Mouse (Mus musculus): ENCODE measurements around the gene Zfp637. TPM values are rescaled to one million over a fixed set of nuclear protein-coding genes. Genes with fewer than 3 reads are reported as not detected.
"Not testable (repeated sequence)": the region's sequence is repeated elsewhere in the genome, so short reads cannot be mapped to it uniquely, and the experiment has no call there.

The Zfp637 gene
- total and polyA plus RNA-seq, 2 experiments, result 14.1 to 16.4 TPM

DNA sequence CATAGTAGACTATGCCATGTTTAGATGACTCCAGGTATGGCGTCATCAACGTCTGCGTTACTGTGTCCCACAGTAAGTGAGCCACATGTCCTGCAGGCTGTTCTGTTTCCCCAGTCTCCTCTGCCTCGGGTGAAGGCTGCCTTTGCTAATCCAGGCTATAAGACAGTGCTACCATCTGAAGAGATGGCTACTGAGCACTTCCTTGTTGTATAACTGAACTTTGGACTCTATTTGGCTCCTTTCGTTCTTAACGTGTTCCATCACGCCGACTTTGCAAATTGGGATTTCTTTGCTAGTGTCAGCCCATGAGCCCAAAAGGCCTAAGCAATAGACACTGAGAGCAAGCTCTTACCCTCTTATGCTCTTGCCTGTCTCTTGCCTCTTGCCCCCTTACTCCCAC lies 27.2 kb downstream of the Zfp637 start:
- Histone ChIP-seq H3K27me3 (ENCODE audit: control insufficient read depth, insufficient read depth, low read length) (no peaks in the 10 kb centered on the region), H3K4me1 (ENCODE audit: control insufficient read depth, insufficient read depth, low read length) (0 out of 2 replicates have a peak, but pooled peaks cover 2% of the 10 kb centered on the region), H3K9ac (ENCODE audit: low read depth, low read length) (no peak overlapping the region), H3K79me2 (ENCODE audit: control insufficient read depth, insufficient read depth, low read length) (no peaks in the 10 kb centered on the region), H3K36me3 (ENCODE audit: control insufficient read depth, insufficient read depth, low read length) (no peaks in the 10 kb centered on the region), H3K27ac (replicated peaks; ENCODE audit: insufficient read depth, low read depth, low read length) (no peak overlapping the region), H3K4me3 (ENCODE audit: insufficient read depth, low read depth, low read length) (no peak overlapping the region)
- TF ChIP-seq POLR2A (IDR thresholded peaks at IDR 0.05; ENCODE audit: extremely low read depth, insufficient read depth, low read length), result no peak
- no peak for TF ChIP-seq CTCF (IDR thresholded peaks at IDR 0.05; ENCODE audit: low read depth, low read length)
- WGBS, result 86% methylated on average over 8 of the region's 8 CpGs
- DNase-seq (ENCODE audit: extremely low read depth, low read depth, low spot score), result no peak

DNA sequence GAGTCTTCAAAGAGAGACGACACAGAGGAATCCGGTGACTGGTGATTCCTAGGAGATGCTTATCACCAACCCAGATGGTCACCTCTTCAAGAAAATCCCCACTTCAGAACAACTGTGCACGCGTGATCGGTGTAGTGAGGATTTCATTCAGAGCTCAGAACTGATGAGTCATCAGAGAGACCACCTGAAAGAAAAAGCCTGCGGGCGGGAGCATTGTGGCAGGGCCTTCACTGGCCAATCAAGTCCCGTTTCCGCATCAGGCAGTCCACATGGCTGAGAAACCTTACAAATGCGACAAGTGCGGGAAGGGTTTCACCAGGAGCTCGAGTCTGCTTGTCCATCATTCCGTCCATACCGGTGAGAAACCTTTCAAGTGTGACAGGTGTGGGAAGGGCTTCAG lies 30.1 kb downstream of the Zfp637 start:
- Histone ChIP-seq H3K9ac (ENCODE audit: low read depth, low read length) (no peak overlapping the region), H3K27ac (replicated peaks; ENCODE audit: insufficient read depth, low read depth, low read length) (no peak overlapping the region), H3K27me3 (ENCODE audit: control insufficient read depth, insufficient read depth, low read length) (no peaks in the 10 kb centered on the region), H3K4me3 (ENCODE audit: insufficient read depth, low read depth, low read length) (no peak overlapping the region), H3K79me2 (ENCODE audit: control insufficient read depth, insufficient read depth, low read length) (no peaks in the 10 kb centered on the region), H3K4me1 (ENCODE audit: control insufficient read depth, insufficient read depth, low read length) (no peaks in the 10 kb centered on the region), H3K36me3 (ENCODE audit: control insufficient read depth, insufficient read depth, low read length) (no peaks in the 10 kb centered on the region)
- WGBS, result 71% methylated on average over 14 of the region's 14 CpGs
- no peak for TF ChIP-seq POLR2A (IDR thresholded peaks at IDR 0.05; ENCODE audit: extremely low read depth, insufficient read depth, low read length)
- TF ChIP-seq CTCF (IDR thresholded peaks at IDR 0.05; ENCODE audit: low read depth, low read length), result no peak
- no peak for DNase-seq (ENCODE audit: extremely low read depth, low read depth, low spot score)

DNA sequence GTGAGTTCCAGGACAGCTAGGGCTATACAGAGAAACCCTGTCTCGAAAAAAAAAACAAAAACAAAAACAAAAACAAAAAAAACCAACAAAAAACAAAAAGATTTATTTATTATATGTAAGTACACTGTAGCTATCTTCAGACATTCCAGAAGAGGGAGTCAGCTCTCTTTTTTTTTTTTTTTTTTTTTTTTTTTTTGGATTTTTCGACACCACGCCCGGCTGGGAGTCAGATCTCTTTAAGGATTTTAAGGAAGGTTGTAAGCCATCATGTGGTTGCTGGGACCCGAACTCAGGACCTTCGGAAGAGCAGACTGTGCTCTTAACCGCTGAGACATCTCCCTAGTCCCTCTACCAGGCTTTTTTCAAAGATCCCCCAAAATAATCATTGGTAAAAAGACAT lies 32.5 kb downstream of the Zfp637 start:
- not testable (repeated sequence) for H3K79me2 ChIP-seq (ENCODE audit: control insufficient read depth, insufficient read depth, low read length); H3K27ac ChIP-seq (replicated peaks; ENCODE audit: insufficient read depth, low read depth, low read length); H3K27me3 ChIP-seq (ENCODE audit: control insufficient read depth, insufficient read depth, low read length); DNase-seq (ENCODE audit: extremely low read depth, low read depth, low spot score); H3K4me1 ChIP-seq (ENCODE audit: control insufficient read depth, insufficient read depth, low read length); H3K36me3 ChIP-seq (ENCODE audit: control insufficient read depth, insufficient read depth, low read length); H3K4me3 ChIP-seq (ENCODE audit: insufficient read depth, low read depth, low read length); H3K9ac ChIP-seq (ENCODE audit: low read depth, low read length)
- WGBS, result 83% methylated on average over 7 of the region's 7 CpGs

DNA sequence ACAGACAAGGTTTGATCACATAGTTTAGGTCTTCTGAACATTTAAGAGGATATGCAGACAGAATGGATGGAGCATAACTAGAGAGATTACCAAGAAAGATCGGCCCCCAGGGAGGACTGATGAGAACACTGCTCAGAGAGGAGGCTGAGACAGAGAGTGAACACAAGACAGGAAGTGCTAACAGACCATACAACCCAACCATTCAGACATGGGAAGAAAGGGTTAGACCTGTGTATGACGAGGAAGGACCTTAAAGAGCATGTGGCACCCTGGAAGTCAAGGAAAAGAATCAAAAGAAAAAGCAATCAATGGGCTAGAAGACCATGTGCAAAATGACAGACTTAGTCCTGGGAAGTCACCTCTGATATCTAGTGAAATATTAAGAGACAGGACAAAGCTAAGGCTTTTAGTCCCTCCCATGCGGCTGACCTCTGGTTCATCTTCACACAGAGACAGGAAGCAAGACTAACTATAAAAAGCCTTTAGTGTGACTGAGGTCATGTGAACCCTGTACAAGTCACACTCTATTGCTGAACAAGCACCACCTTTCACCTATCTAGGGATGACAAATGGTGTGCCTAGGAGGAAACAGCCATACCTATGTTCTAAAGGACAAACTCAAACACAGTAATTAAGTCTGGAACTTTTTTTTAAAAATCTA lies 33.8 kb downstream of the Zfp637 start:
- WGBS, result 64% methylated on average over 3 of the region's 3 CpGs
- peak; percentile 38 for DNase-seq (ENCODE audit: extremely low read depth, low read depth, low spot score)

DNA sequence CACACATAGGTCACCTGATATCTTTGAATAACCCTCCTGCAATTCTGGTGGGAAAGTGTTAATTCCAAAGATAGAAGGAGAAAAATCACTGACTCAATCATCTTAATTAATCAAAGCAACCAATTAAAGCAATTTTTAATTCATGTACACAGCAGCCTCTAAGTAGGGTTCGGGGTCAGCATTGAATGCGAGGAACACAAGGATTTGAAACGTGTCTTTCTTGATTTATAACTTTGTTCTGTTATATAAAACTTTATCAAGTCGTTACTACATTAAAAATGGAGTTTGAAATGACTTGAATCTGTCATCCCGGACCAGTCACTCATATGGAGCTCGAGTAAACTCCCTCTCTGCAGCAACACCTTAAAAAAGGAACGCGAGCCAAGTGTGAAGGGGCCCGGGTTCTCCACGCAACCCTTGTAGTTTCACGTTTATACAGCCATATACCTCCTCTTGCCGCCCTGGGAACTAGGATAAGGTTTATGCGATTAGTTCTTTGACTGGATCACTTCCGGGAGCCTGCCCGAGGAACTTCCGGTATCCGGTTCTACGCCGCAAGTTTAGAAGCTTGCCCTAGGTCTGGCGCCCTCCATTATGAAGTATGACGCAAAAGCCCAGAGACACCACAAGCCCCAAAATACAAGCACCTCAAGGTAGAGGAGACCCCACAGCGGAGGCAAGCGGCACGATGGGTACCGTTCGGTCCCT lies 37.9 kb downstream of the Zfp637 start:
- Histone ChIP-seq H3K27me3 (ENCODE audit: control insufficient read depth, insufficient read depth, low read length) (no peaks in the 10 kb centered on the region), H3K79me2 (ENCODE audit: control insufficient read depth, insufficient read depth, low read length) (no peaks in the 10 kb centered on the region), H3K4me1 (ENCODE audit: control insufficient read depth, insufficient read depth, low read length) (peaks cover 5% of the 10 kb centered on the region), H3K27ac (replicated peaks; ENCODE audit: insufficient read depth, low read depth, low read length) (peak overlapping the region; percentile 95), H3K4me3 (ENCODE audit: insufficient read depth, low read depth, low read length) (peak overlapping the region; percentile 74), H3K9ac (ENCODE audit: low read depth, low read length) (peak overlapping the region; percentile 94), H3K36me3 (ENCODE audit: control insufficient read depth, insufficient read depth, low read length) (no peaks in the 10 kb centered on the region)
- peak; percentile 91 for DNase-seq (ENCODE audit: extremely low read depth, low read depth, low spot score)
- TF ChIP-seq POLR2A (IDR thresholded peaks at IDR 0.05; ENCODE audit: extremely low read depth, insufficient read depth, low read length) (no peak), CTCF (IDR thresholded peaks at IDR 0.05; ENCODE audit: low read depth, low read length) (no peak)
- WGBS, result 8% methylated on average over 26 of the region's 26 CpGs

More for the DNA sequence above, 33.8 kb downstream of the Zfp637 start:
- Histone ChIP-seq H3K4me1 (ENCODE audit: control insufficient read depth, insufficient read depth, low read length) (0 out of 2 replicates have a peak, but pooled peaks cover 1% of the 10 kb centered on the region), H3K27ac (replicated peaks; ENCODE audit: insufficient read depth, low read depth, low read length) (no peak overlapping the region), H3K9ac (ENCODE audit: low read depth, low read length) (no peak overlapping the region), H3K4me3 (ENCODE audit: insufficient read depth, low read depth, low read length) (no peak overlapping the region), H3K79me2 (ENCODE audit: control insufficient read depth, insufficient read depth, low read length) (no peaks in the 10 kb centered on the region), H3K36me3 (ENCODE audit: control insufficient read depth, insufficient read depth, low read length) (no peaks in the 10 kb centered on the region), H3K27me3 (ENCODE audit: control insufficient read depth, insufficient read depth, low read length) (no peaks in the 10 kb centered on the region)
- TF ChIP-seq CTCF (IDR thresholded peaks at IDR 0.05; ENCODE audit: low read depth, low read length) (no peak), POLR2A (IDR thresholded peaks at IDR 0.05; ENCODE audit: extremely low read depth, insufficient read depth, low read length) (no peak)

Measured in liver, adult 2 months (tissue).